Mouse (Mus musculus) liver, embryonic 11.5 days (tissue): ENCODE measurements at regions not wholly inside any gene's neighbourhood (a gene's known extent, or its start where the extent isn't known, plus 50 kb on each side); places are given as distances from the start of the nearest gene placed in this dataset.

Experiments
- ATAC-seq: fragments of 200-750 bp; cut with Nextera tagmentation; replicated peaks from 2 replicates; pipeline ENCODE4 v1.8.0; 2017; ENCODE audit warnings: moderate number of reproducible peaks, mild to moderate bottlenecking, moderate TSS enrichment, moderate library complexity; ENCODE audit not compliant: low FRiP score
- DNase-seq: peaks from one replicate; pipeline ENCODE4 v3.0.0-alpha.2; 2017; ENCODE audit warnings: low spot score
- H3K27ac ChIP-seq: fragments of 300-500 bp; sonication (generic); 2 replicates; pipeline ENCODE4 v1.5.1; 2014; ENCODE audit warnings: mild to moderate bottlenecking, low read depth, low read length, control low read depth
- H3K27me3 ChIP-seq: fragments of 300-500 bp; sonication (generic); replicated peaks from 2 replicates; pipeline ENCODE4 v1.6.1; 2014; ENCODE audit warnings: low read length, mixed read lengths; ENCODE audit not compliant: control insufficient read depth, insufficient read depth
- H3K36me3 ChIP-seq: fragments of 300-500 bp; sonication (generic); 2 replicates; pipeline ENCODE4 v1.6.1; 2014; ENCODE audit warnings: mild to moderate bottlenecking, low read length, moderate library complexity, mixed read lengths; ENCODE audit not compliant: control insufficient read depth, insufficient read depth
- H3K4me1 ChIP-seq: fragments of 300-500 bp; sonication (generic); replicated peaks from 2 replicates; pipeline ENCODE4 v1.6.1; 2014; ENCODE audit warnings: low read length, mixed read lengths; ENCODE audit not compliant: control insufficient read depth, insufficient read depth
- H3K4me2 ChIP-seq: fragments of 300-500 bp; sonication (generic); 2 replicates; pipeline ENCODE4 v1.6.1; 2014; ENCODE audit warnings: mild to moderate bottlenecking, control low read depth, moderate library complexity
- H3K4me3 ChIP-seq: fragments of 300-500 bp; sonication (generic); 2 replicates; pipeline ENCODE4 v1.5.1; 2014; ENCODE audit warnings: low read depth, low read length, control low read depth
- H3K9ac ChIP-seq: fragments of 300-500 bp; sonication (generic); 2 replicates; pipeline ENCODE4 v1.6.1; 2014; ENCODE audit warnings: low read depth, low read length, control low read depth
- H3K9me3 ChIP-seq: fragments of 300-500 bp; sonication (generic); 2 replicates; pipeline ENCODE4 v1.6.1; 2016; ENCODE audit warnings: low read length, inconsistent platforms, mixed read lengths; ENCODE audit not compliant: control insufficient read depth
- WGBS: fragments of 180-500 bp; shearing (Covaris S2); extraction: QIAGEN DNeasy Blood & Tissue Kit; methylation state at CpG from one replicate; pipeline ENCODE4 v1.1.7; 2014; 5-methylcytosine and 5-hydroxymethylcytosine counted together

GRCm38 (mm10) chr13:82962333-82962732, 541.5 kb upstream of the Mef2c start:
- 70% methylated on average over 3 of the region's 3 CpGs for WGBS

GRCm38 (mm10) chr13:82971722-82972121, 532.1 kb upstream of the Mef2c start:
- H3K4me3 ChIP-seq, result no peak overlapping the region
- ATAC-seq (no peak), DNase-seq (no peak)
- H3K36me3 ChIP-seq, result no peaks in the 10 kb centered on the region
- H3K9ac ChIP-seq, result no peak overlapping the region
- H3K4me1 ChIP-seq, result no peaks in the 10 kb centered on the region
- H3K27me3 ChIP-seq, result no peaks in the 10 kb centered on the region
- no peak overlapping the region for H3K4me2 ChIP-seq
- no peaks in the 10 kb centered on the region for H3K9me3 ChIP-seq
- WGBS, result 88% methylated on average over 9 of the region's 9 CpGs
- no peak overlapping the region for H3K27ac ChIP-seq

More at GRCm38 (mm10) chr13:82962333-82962732, 541.5 kb upstream of the Mef2c start:
- Histone ChIP-seq H3K4me2 (no peak overlapping the region), H3K27ac (no peak overlapping the region), H3K4me1 (no peaks in the 10 kb centered on the region), H3K27me3 (no peaks in the 10 kb centered on the region), H3K9ac (no peak overlapping the region), H3K36me3 (no peaks in the 10 kb centered on the region), H3K9me3 (no peaks in the 10 kb centered on the region), H3K4me3 (no peak overlapping the region)
- ATAC-seq (no peak), DNase-seq (no peak)

- no peak overlapping the region for H3K4me3 ChIP-seq
- 82% methylated on average over 1 of the region's 1 CpGs for WGBS
- H3K9ac ChIP-seq, result no peak overlapping the region
- H3K4me1 ChIP-seq, result no peaks in the 10 kb centered on the region
- no peaks in the 10 kb centered on the region for H3K27me3 ChIP-seq
- H3K9me3 ChIP-seq, result no peaks in the 10 kb centered on the region
- H3K27ac ChIP-seq, result no peak overlapping the region
- no peak for DNase-seq
- H3K4me2 ChIP-seq, result no peak overlapping the region
- no peaks in the 10 kb centered on the region for H3K36me3 ChIP-seq
- ATAC-seq, result no peak
Measured at GRCm38 (mm10) chr13:82974210-82974811, 529.5 kb upstream of the Mef2c start.

GRCm38 (mm10) chr13:83001118-83001517, 502.7 kb upstream of the Mef2c start:
- DNase-seq, result no peak

GRCm38 (mm10) chr13:83016686-83017085, 487.1 kb upstream of the Mef2c start:
- Histone ChIP-seq H3K4me2 (no peak overlapping the region), H3K9ac (no peak overlapping the region), H3K4me3 (no peak overlapping the region), H3K4me1 (no peaks in the 10 kb centered on the region), H3K9me3 (no peaks in the 10 kb centered on the region), H3K36me3 (no peaks in the 10 kb centered on the region), H3K27me3 (no peaks in the 10 kb centered on the region), H3K27ac (no peak overlapping the region)
- no peak for DNase-seq
- ATAC-seq, result no peak

More at GRCm38 (mm10) chr13:83001118-83001517, 502.7 kb upstream of the Mef2c start:
- H3K4me3 ChIP-seq, result no peak overlapping the region
- no peaks in the 10 kb centered on the region for H3K4me1 ChIP-seq
- H3K27ac ChIP-seq, result no peak overlapping the region
- H3K36me3 ChIP-seq, result no peaks in the 10 kb centered on the region
- H3K9ac ChIP-seq, result no peak overlapping the region
- ATAC-seq, result no peak
- no peaks in the 10 kb centered on the region for H3K9me3 ChIP-seq
- H3K4me2 ChIP-seq, result no peak overlapping the region
- H3K27me3 ChIP-seq, result no peaks in the 10 kb centered on the region

- Histone ChIP-seq H3K4me3 (no peak overlapping the region), H3K27ac (no peak overlapping the region), H3K9me3 (no peaks in the 10 kb centered on the region), H3K4me2 (no peak overlapping the region), H3K4me1 (no peaks in the 10 kb centered on the region), H3K36me3 (no peaks in the 10 kb centered on the region), H3K27me3 (no peaks in the 10 kb centered on the region), H3K9ac (no peak overlapping the region)
- WGBS, result 45% methylated on average over 3 of the region's 3 CpGs
- ATAC-seq, result 0 out of 2 replicates have a peak, but pooled peaks have one; percentile 53
- no peak for DNase-seq
Measured at GRCm38 (mm10) chr13:83020829-83021228, 483.0 kb upstream of the Mef2c start.

GRCm38 (mm10) chr13:83023972-83024371, 479.9 kb upstream of the Mef2c start:
- Histone ChIP-seq H3K36me3 (no peaks in the 10 kb centered on the region), H3K9me3 (no peaks in the 10 kb centered on the region), H3K4me3 (no peak overlapping the region), H3K4me1 (no peaks in the 10 kb centered on the region), H3K9ac (no peak overlapping the region), H3K27ac (no peak overlapping the region), H3K27me3 (no peaks in the 10 kb centered on the region), H3K4me2 (no peak overlapping the region)
- no peak for DNase-seq
- no peak for ATAC-seq
- WGBS, result 91% methylated on average over 4 of the region's 4 CpGs

GRCm38 (mm10) chr13:83035962-83036361, 467.9 kb upstream of the Mef2c start:
- no peak overlapping the region for H3K4me2 ChIP-seq
- H3K4me3 ChIP-seq, result no peak overlapping the region
- no peak overlapping the region for H3K9ac ChIP-seq
- H3K27me3 ChIP-seq, result no peaks in the 10 kb centered on the region
- no peak overlapping the region for H3K27ac ChIP-seq
- no peaks in the 10 kb centered on the region for H3K9me3 ChIP-seq
- DNase-seq (no peak), ATAC-seq (no peak)
- H3K36me3 ChIP-seq, result no peaks in the 10 kb centered on the region
- no peaks in the 10 kb centered on the region for H3K4me1 ChIP-seq

- Histone ChIP-seq H3K9ac (no peak overlapping the region), H3K36me3 (no peaks in the 10 kb centered on the region), H3K27me3 (no peaks in the 10 kb centered on the region), H3K9me3 (no peaks in the 10 kb centered on the region), H3K4me1 (no peaks in the 10 kb centered on the region), H3K27ac (no peak overlapping the region), H3K4me3 (no peak overlapping the region), H3K4me2 (no peak overlapping the region)
- 60% methylated on average over 1 of the region's 1 CpGs for WGBS
- no peak for ATAC-seq
- no peak for DNase-seq
Measured at GRCm38 (mm10) chr13:83041506-83041905, 462.3 kb upstream of the Mef2c start.
